Mouse (Mus musculus): ENCODE measurements around the gene Lactb.

Gene Lactb

DNA sequence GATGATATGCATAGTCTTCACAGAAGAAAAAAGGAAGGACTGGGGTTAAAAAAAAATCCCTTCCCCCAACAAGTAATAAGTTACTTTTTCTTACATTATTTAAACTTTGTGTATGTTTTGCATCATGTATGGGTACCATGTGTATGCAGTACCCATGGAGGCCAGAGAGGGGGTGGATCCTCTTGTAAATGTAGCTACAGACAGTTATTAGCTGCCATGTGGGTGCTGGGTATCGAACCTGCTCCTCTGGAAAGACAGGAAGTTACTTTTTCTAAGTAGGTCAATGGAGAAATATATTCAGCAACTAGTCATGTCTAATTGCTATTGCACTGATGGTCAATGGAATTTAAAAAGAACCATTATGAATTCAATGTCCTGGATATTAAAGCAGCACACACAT lies 3.2 kb upstream of the Lactb start:
- DNase-seq (ENCODE audit: low spot score), result no peak

DNA sequence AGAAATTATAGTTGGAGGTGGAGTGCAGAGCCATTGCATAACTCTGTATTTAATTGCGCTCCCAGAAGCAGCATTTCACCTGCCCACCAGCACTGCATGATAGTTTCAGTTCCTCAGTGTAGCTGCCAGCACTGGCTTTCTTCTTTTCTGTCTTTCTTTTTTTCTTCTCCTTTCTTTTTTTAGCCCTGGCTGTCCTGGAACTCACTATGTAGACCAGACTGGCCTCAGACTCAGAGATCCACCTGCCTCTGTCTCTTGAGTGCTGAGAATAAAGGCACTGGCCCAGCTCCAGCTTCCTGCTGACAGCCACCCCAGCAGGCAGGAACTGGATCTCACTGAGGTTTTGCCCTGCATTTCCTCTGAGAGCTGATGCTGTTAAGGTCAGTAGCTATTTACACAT lies 2.7 kb upstream of the Lactb start:
- DNase-seq (ENCODE audit: low spot score), result no peak

DNA sequence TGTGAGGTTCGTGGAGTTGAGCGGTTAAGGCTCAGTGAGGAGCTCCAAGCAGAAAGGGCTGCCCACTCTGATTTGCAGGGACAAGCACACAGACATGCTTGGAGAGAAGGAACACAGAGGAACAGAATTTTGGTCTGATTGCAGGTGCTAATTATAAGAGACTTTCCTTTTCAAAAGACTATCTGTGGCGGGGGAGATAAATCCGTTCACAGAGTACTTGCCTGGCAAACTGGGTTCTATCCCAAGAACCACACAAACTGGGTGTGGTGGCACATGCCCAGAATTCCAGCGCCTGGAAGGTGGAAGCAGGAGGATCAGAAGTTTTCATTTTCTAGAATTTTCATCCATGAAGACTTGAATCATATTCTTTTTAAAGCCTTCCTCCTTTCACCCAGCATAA lies 1.8 kb upstream of the Lactb start:
- DNase-seq (ENCODE audit: low spot score), result no peak

DNA sequence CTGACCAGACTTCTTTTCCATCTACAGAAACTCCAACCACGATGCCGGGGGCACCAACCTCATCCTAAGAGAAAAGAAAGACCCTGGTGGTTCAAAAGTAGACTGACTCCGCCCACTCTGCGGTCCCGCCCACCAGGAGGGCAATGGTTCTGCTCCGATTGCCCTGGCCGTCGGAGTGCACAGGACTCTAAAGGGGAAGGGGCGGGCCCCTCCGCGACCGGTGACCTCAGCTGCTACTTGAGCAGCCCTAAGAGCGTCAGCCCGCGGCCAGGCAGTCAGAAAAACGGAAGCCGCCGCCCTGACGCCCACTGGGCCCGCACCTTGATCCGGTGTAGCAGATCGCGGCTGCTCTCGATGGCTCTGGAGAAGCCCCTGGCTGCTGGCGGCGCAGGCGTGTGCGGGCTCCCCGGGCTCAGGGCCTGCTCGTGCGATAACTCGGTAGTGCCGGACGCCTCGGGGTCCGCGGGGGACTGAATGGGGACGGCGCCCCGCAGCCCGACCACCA lies 511 bp downstream of the Lactb start:
- DNase-seq (ENCODE audit: low spot score), result peak; percentile 75

GRCm38 (mm10) chr9:66971116-66971515 lies 4.2 kb downstream of the Lactb start:
- DNase-seq (ENCODE audit: low spot score), result no peak

GRCm38 (mm10) chr9:66967492-66967891 lies 7.8 kb downstream of the Lactb start:
- DNase-seq (ENCODE audit: low spot score), result no peak

GRCm38 (mm10) chr9:66961478-66961877 lies 13.8 kb downstream of the Lactb start:
- DNase-seq (ENCODE audit: low spot score), result no peak

DNA sequence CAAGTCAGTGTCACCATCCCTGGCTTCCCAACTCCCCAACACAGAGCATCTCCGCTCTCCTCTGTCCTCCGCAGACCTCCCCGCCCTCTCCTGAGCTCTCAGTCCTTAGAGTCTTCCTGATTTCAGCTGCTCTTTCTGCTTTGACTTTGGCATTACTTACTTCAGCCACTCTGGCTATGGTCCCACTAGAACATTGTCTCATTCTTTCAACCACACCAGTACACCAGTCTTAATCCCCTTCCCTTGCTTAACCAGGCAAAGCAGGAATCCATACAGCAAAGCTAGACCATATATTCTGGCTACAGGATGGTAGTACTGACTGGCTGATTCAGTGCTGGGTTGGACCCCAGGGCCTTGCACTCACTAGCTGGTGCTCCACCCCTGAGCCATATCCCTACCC lies 17.8 kb downstream of the Lactb start:
- DNase-seq (ENCODE audit: low spot score), result peak; percentile 57

DNA sequence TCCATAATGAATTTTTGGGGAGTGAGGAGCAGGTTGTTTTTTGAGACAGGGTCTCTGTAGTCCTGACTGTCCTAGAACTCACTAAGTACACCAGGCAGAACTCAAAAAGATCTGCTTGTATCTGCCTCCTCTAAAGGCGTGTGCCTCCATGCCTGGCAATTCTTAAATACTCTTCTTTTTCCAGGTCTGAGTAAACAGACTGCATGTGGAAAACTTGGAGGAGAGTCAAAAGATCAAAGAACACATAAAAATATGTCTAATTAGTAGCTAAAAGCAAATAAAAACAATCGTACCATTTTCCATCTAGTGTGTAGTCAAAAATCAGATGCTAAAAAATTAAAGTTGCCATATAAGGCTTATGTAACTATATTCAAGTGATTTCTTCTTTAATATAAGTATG lies 22.4 kb downstream of the Lactb start:
- DNase-seq (ENCODE audit: low spot score), result no peak

DNA sequence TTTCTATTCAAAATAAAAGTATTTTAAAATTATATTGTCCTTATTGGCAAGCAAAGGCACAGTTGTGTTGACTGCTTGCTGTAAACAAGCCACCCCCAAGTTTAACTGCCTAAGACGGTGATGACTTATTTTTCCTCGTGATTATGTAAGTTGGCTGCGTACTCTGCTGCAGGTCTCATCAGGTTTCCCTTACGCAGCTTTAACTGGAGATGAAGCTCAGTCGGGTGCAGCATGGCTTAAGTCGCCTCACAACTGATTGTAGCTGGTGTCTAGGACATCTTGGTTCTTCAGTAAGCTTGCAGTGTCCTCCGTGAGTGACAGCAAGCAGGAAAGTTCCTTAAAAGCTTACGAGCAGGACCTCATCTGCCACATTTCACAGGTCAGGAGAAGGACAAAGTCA lies 23.0 kb downstream of the Lactb start:
- no peak for DNase-seq (ENCODE audit: low spot score)

GRCm38 (mm10) chr9:66948536-66948935 lies 26.7 kb downstream of the Lactb start:
- no peak for DNase-seq (ENCODE audit: low spot score)

DNA sequence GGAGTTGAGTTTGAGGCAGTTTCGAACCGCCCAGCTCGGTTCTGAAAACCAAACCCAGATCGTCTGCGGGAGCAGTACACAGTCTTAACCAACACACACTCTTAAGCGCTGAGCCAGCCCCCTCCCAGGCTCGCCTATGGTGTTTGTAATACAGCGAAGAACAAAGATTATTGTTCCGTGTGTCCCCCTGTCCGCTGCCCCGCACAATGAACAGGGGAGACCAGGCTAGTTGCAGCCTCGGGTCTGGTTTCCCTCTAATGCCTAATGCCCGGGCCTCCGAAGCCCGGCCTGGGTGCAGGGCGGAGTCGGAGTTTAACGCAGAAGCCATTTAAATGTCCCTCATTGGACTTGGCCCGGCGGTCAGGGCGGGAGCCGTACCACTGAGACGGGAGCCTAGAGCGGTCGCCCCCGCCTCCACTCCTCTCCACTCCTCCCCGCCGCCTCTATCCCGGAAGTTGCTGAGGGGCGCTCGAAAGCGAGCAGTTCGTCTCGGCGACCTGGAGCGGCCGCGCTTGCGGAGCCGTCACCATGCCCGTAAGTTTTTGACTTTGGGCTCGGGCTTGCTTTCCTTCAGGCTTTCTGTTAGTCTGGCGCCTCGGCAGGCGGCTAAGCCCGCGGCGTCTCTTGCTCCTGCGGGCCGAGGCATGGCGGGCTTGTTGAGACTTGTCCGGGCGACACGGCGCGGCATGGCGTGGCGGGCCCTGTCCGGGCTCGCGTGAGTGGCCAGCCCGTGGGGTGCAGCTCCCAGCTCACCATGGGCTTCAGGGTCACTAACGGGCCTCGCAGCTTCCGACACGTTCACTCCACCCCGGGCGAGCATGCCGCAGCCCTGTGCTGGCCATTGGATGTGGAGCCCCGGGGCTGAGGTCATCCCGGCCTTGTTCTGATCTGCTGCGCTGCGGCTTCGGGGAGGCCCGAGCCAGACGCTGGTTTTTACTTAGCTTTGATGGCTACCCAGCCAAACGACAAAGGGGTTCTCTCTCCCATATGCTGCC lies 29.3 kb downstream of the Lactb start, which contains the start of gene Rps27l:
TSS of gene Rps27l (plus strand) at position 440 of the 995 bp plus-strand sequence.
- peak; percentile 93 for DNase-seq (ENCODE audit: low spot score)

DNA sequence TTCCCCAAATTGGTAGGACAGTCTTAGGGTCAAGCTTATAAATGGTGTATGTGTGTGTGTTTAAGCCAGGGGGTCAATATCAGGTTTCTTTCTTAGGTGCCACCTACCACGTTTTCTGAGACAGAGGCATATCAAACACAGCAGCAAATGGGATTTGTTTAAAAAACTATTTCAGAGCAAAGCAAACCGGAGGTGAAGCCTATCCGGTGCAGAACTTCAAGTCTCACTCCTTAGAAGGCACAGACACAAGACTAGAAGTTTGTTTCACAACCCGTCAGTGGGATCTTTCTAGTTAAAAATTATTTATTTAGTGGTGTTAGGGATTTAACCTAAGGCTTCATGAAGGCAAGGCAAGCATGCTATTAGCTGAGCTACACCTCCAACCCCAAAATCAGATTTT lies 30.1 kb downstream of the Lactb start:
- DNase-seq (ENCODE audit: low spot score), result no peak

- DNase-seq (ENCODE audit: low spot score), result peak; percentile 82
These were observed 36.4 kb downstream of the Lactb start for GRCm38 (mm10) chr9:66938836-66939235.

- DNase-seq (ENCODE audit: low spot score), result peak; percentile 60
These were observed 37.8 kb downstream of the Lactb start for GRCm38 (mm10) chr9:66937507-66937906.

- DNase-seq (ENCODE audit: low spot score), result no peak
These were observed 41.1 kb downstream of the Lactb start for GRCm38 (mm10) chr9:66933869-66934808.

DNA sequence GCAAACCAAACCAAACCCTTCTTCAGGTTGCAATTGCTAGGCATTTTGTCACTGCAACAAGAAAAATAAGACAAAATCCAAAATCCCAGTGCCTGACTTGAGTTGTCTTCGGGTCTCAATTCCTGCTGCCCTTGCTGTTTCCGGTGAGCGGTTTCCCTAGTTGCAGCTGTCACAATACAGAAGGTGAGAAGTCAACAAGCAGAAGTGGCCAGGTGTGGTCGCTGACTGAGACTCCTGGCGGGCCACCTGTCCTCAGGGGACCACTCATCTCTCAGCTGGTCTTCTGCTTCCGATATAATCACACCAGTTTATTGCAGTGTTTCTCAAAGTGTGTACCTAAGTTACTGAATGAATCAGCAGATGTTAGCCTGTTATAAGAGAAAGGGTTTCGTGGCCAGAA lies 44.9 kb downstream of the Lactb start:
- DNase-seq (ENCODE audit: low spot score), result no peak

DNA sequence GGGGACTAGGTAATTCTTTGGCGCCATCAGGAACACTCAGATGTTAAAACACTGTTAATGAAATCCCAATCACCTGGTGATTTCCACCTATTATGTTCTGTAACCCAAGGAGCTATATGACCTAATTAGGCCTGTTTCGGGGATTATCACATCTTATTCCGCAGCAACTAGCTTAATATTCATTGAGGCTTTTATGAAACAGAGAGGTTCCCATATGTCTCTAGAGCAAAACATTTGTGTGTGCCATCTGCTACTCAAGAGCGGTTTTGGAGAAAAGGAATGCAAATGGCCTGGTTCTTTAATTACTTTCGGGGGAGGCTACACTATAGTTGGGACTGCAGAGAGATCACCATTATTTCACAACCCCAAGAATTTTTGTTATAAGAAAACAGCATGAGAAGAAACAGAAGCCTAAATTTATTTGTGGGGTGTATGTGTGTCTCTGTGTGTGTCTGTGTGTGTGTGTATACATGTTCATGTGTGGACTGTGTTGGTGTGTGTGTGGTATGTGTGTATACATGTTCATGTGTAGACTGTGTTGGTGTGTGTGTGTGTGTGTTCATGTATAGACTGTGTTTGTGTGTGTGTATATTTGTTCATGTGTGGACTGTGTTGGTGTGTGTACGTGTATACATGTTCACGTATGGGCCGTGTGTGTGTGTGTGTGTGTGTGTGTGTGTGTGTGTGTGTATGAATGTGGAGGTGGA lies 47.4 kb downstream of the Lactb start:
- DNase-seq (ENCODE audit: low spot score), result no peak

DNA sequence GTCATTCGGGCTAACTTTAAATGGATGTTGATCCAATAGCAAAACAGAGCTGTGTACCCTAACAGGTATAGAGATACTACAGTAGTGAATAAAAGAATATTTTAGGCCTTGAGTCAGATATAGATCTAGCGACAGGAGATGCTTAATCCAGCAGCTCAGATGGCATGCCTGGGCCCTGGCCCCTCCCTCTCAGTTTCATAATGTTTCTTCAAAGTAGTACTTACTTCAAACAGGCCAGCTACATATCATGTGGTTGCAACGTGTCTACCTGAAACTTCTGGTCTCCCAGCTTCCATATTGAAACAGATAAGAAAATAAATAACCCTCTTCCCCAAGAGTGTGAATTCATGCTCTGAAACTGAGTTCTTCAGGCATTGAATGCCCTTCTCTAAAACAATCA lies 49.4 kb downstream of the Lactb start:
- no peak for DNase-seq (ENCODE audit: low spot score)

GRCm38 (mm10) chr9:66922076-66922475 lies 53.2 kb downstream of the Lactb start:
- no peak for DNase-seq (ENCODE audit: low spot score)

DNA sequence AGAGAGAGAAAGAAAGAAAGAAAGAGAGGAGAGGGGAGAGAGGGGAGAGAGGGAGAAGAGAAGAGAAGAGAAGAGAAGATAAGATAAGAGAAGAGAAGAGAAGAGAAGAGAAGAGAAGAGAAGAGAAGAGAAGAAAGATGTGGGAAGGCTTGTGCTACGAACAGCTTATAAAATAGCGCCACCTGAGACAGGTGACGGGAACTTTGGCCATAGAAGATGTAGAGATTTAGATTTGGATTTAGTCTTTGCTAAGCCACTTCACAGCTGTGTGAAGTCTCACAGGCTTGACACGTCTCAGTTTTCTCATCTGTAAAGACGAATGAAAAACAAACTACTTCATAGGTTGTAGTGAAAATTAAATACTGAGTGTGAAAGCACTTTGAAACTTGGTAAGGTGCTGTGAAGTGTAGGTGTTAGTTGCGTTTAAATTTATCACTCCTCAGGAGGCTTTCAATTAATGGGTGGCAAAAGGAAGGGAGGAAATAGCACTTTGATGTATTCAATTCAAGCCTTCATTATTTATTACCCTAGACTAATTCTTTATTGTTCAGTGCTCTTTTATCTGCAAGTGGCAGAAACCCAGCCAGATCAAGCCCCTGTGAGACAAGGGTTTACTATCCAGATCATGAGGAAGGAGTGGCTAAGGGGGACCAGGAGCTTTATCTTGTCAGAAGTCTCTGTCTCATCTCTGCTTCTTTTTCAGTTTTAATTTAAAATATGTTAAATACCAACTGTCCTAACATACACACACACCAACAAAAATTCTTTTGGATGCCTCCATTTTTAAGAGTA lies 54.6 kb downstream of the Lactb start:
- no peak for DNase-seq (ENCODE audit: low spot score)

Measured in adipocyte (in vitro differentiated cells).